Comparison of ENCODE assay signal across 8 mouse cellular contexts in genomic region chr7:98309219-98310030, GRCm38 (mm10). TPM values are rescaled to one million over a fixed set of nuclear protein-coding genes. Genes with fewer than 3 reads are reported as not detected.
DNase-seq lines count a peak whose midpoint lies in the region; ATAC-seq and TF ChIP-seq lines count a peak whose summit lies in the region.

No protein-coding gene starts in this region.

- WGBS in heart, embryonic 12.5 days, result under 1% methylated on average over 53 of the region's 53 CpGs
- under 1% methylated on average over 51 of the region's 53 CpGs for WGBS in kidney, postnatal 0 days
- WGBS in liver, embryonic 11.5 days, result under 1% methylated on average over 53 of the region's 53 CpGs
- WGBS in stomach, embryonic 14.5 days, result under 1% methylated on average over 53 of the region's 53 CpGs

- no peaks in the 10 kb centered on the region for H3K27me3 ChIP-seq in heart, embryonic 12.5 days (replicated peaks)
- H3K27me3 ChIP-seq in kidney, postnatal 0 days (ENCODE audit: insufficient read depth, low read length), result no peaks in the 10 kb centered on the region
- H3K27me3 ChIP-seq in liver, embryonic 11.5 days (replicated peaks; ENCODE audit: control insufficient read depth, insufficient read depth, low read length), result no peaks in the 10 kb centered on the region
- no peaks in the 10 kb centered on the region for H3K27me3 ChIP-seq in stomach, embryonic 14.5 days (ENCODE audit: control insufficient read depth, insufficient read depth, low read length)

- peak overlapping the region; percentile 77 for H3K9ac ChIP-seq in heart, embryonic 12.5 days
- H3K9ac ChIP-seq in kidney, postnatal 0 days (ENCODE audit: low read depth, low read length), result peak overlapping the region; percentile 76
- H3K9ac ChIP-seq in liver, embryonic 11.5 days (ENCODE audit: low read depth, low read length), result peak overlapping the region; percentile 87
- peak overlapping the region; percentile 60 for H3K9ac ChIP-seq in stomach, embryonic 14.5 days (replicated peaks; ENCODE audit: low read depth, low read length)

- DNase-seq in B cell, adult 2 months, result peak; percentile 94 to 95
- DNase-seq in brain, adult 2 months (ENCODE audit: low read depth, low spot score), result peak; percentile 95
- peak; percentile 98 for DNase-seq in kidney, postnatal 0 days (ENCODE audit: low spot score)
- peak; percentile 95 for DNase-seq in liver, embryonic 11.5 days (ENCODE audit: low spot score)
- DNase-seq in naive thymus-derived CD4-positive, alpha-beta T cell, adult 2 months (ENCODE audit: low read depth), result peak; percentile 92

- peak overlapping the region; percentile 52 for H3K27ac ChIP-seq in heart, embryonic 12.5 days (ENCODE audit: poor library complexity, severe bottlenecking)
- peak overlapping the region; percentile 70 for H3K27ac ChIP-seq in kidney, postnatal 0 days
- peak overlapping the region; percentile 38 for H3K27ac ChIP-seq in liver, embryonic 11.5 days (ENCODE audit: low read depth, low read length)
- peak overlapping the region; percentile 33; the same call in 1 of the 2 replicates for H3K27ac ChIP-seq in stomach, embryonic 14.5 days (ENCODE audit: low read length)

- no peaks in the 10 kb centered on the region for H3K9me3 ChIP-seq in heart, embryonic 12.5 days (replicated peaks)
- H3K9me3 ChIP-seq in kidney, postnatal 0 days (replicated peaks; ENCODE audit: low read length), result no peaks in the 10 kb centered on the region
- no peaks in the 10 kb centered on the region for H3K9me3 ChIP-seq in liver, embryonic 11.5 days (ENCODE audit: control insufficient read depth, low read length)
- no peaks in the 10 kb centered on the region for H3K9me3 ChIP-seq in stomach, embryonic 14.5 days (ENCODE audit: control insufficient read depth, low read depth, low read length)

- peak; percentile 95 for ATAC-seq in erythroblast, adult 5-6 weeks (replicated peaks; ENCODE audit: low FRiP score, poor library complexity, severe bottlenecking)
- peak; percentile 100 for ATAC-seq in heart, embryonic 12.5 days (ENCODE audit: insufficient number of reproducible peaks, low FRiP score)
- peak; percentile 99 for ATAC-seq in kidney, postnatal 0 days (replicated peaks; ENCODE audit: low FRiP score, low read depth)
- peak; percentile 99 for ATAC-seq in liver, embryonic 11.5 days (replicated peaks; ENCODE audit: low FRiP score)
- peak; percentile 99 for ATAC-seq in stomach, embryonic 14.5 days (ENCODE audit: insufficient number of reproducible peaks, insufficient read depth, low FRiP score, low read depth)

- H3K4me1 ChIP-seq in heart, embryonic 12.5 days (replicated peaks), result peaks cover 11% of the 10 kb centered on the region; the same call in 1 of the 2 replicates
- H3K4me1 ChIP-seq in kidney, postnatal 0 days (replicated peaks; ENCODE audit: insufficient read depth, low read length), result peaks cover 7% of the 10 kb centered on the region; the same call in 1 of the 2 replicates
- H3K4me1 ChIP-seq in liver, embryonic 11.5 days (replicated peaks; ENCODE audit: control insufficient read depth, insufficient read depth, low read length), result peaks cover 11% of the 10 kb centered on the region; the same call in 1 of the 2 replicates
- no peaks in the 10 kb centered on the region; the same call in 1 of the 2 replicates for H3K4me1 ChIP-seq in stomach, embryonic 14.5 days (ENCODE audit: control insufficient read depth, insufficient read depth, low read length)

- peak; percentile 7; the same call in 1 of the 2 replicates for TF ChIP-seq CTCF in kidney, postnatal 0 days (IDR thresholded peaks at IDR 0.05; ENCODE audit: low read depth)

- peak overlapping the region; percentile 60 for H3K4me3 ChIP-seq in heart, embryonic 12.5 days
- H3K4me3 ChIP-seq in kidney, postnatal 0 days (replicated peaks; ENCODE audit: low read depth, low read length), result peak overlapping the region; percentile 74
- peak overlapping the region; percentile 87 for H3K4me3 ChIP-seq in liver, embryonic 11.5 days (ENCODE audit: low read depth, low read length)
- peak overlapping the region; percentile 79 for H3K4me3 ChIP-seq in stomach, embryonic 14.5 days (ENCODE audit: low read depth, low read length)

- peak overlapping the region; percentile 75 for H3K4me2 ChIP-seq in heart, embryonic 12.5 days
- H3K4me2 ChIP-seq in kidney, postnatal 0 days (ENCODE audit: low read length), result peak overlapping the region; percentile 95
- peak overlapping the region; percentile 80 for H3K4me2 ChIP-seq in liver, embryonic 11.5 days
- peak overlapping the region; percentile 60 for H3K4me2 ChIP-seq in stomach, embryonic 14.5 days (replicated peaks; ENCODE audit: low read depth, low read length)

- no peaks in the 10 kb centered on the region for H3K36me3 ChIP-seq in heart, embryonic 12.5 days
- H3K36me3 ChIP-seq in kidney, postnatal 0 days (ENCODE audit: insufficient read depth, low read length), result no peaks in the 10 kb centered on the region
- H3K36me3 ChIP-seq in liver, embryonic 11.5 days (ENCODE audit: control insufficient read depth, insufficient read depth, low read length), result no peaks in the 10 kb centered on the region
- no peaks in the 10 kb centered on the region for H3K36me3 ChIP-seq in stomach, embryonic 14.5 days (ENCODE audit: control insufficient read depth, insufficient read depth, low read length)

RNA-seq across cellular contexts. Expression of gene Acer3, which starts 11.6 kb away (rescaled TPM):
- 18.4 and 22.2 TPM in 2 replicates for total RNA-seq in erythroblast, adult 5-6 weeks (2015; ENCODE audit: low replicate concordance)
- 17.0 and 27.6 TPM in 2 replicates for total RNA-seq in erythroblast, adult 5-6 weeks (2017; ENCODE audit: low replicate concordance)
- polyA plus RNA-seq in heart, embryonic 12.5 days (2016; fragmentation: Nextera tagmentation; extraction: Ambion mirVana), result 22.9 and 23.2 TPM in 2 replicates
- 22.1 and 25.1 TPM in 2 replicates for polyA plus RNA-seq in kidney, postnatal 0 days (2015; fragmentation: Nextera tagmentation; extraction: Ambion mirVana)
- polyA plus RNA-seq in liver, embryonic 11.5 days (2014; fragmentation: Nextera tagmentation; extraction: Ambion mirVana), result 35.2 and 35.8 TPM in 2 replicates
- polyA plus RNA-seq in stomach, embryonic 14.5 days (2014; fragmentation: Nextera tagmentation; extraction: Ambion mirVana), result 22.9 and 25.6 TPM in 2 replicates

RNA-seq across cellular contexts. Expression of gene Tsku, which starts 51.7 kb away (rescaled TPM):
- not detected in 2 replicates for total RNA-seq in erythroblast, adult 5-6 weeks (2015; ENCODE audit: low replicate concordance)
- total RNA-seq in erythroblast, adult 5-6 weeks (2017; ENCODE audit: low replicate concordance), result 1.1 TPM in 1 of 2 replicates, not detected in the other
- polyA plus RNA-seq in heart, embryonic 12.5 days (2016; fragmentation: Nextera tagmentation; extraction: Ambion mirVana), result 6.3 and 7.0 TPM in 2 replicates
- polyA plus RNA-seq in kidney, postnatal 0 days (2015; fragmentation: Nextera tagmentation; extraction: Ambion mirVana), result 7.1 and 8.3 TPM in 2 replicates
- 4.3 and 4.8 TPM in 2 replicates for polyA plus RNA-seq in liver, embryonic 11.5 days (2014; fragmentation: Nextera tagmentation; extraction: Ambion mirVana)
- polyA plus RNA-seq in stomach, embryonic 14.5 days (2014; fragmentation: Nextera tagmentation; extraction: Ambion mirVana), result 18.4 and 19.1 TPM in 2 replicates

Comparison
In these comparisons a context has a peak if more than half of its experiments do, and no peak if none do; other contexts are left out.
1. Peak in every context shown above with its lines: DNase-seq, ATAC-seq, H3K4me3 ChIP-seq and H3K27ac ChIP-seq.